Mouse (Mus musculus) frontal cortex, postnatal 14 days (tissue): ENCODE measurements at regions not wholly inside any gene's neighbourhood (a gene's known extent, or its start where the extent isn't known, plus 50 kb on each side); places are given as distances from the start of the nearest gene placed in this dataset.

ENCODE experiments used
- DNase-seq, 2 experiments: peaks; one replicate each; pipeline ENCODE4 v3.0.0; 2022; ENCODE audit warnings: low spot score in 2 of 2

DNA sequence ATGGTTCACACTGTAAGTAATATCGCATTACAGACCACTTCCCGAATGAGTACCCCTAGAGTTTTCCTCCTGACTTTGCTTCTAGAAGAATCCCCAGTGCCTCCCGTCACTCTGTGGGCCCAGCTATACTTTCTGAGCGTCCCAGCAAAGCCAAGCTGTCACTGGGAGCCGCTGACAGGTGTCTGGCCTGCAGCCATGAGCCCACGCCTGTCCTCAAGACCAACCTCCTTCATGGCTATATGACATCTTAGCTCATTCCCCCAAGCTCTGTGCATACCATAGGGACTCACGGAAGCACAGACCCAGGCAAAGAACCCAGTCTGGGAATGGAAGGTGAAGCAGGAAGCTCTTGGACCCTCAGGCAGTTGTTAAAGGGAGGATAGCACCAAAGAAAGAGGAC is 55.3 kb upstream of the Rgma start:
- DNase-seq: no peak

DNA sequence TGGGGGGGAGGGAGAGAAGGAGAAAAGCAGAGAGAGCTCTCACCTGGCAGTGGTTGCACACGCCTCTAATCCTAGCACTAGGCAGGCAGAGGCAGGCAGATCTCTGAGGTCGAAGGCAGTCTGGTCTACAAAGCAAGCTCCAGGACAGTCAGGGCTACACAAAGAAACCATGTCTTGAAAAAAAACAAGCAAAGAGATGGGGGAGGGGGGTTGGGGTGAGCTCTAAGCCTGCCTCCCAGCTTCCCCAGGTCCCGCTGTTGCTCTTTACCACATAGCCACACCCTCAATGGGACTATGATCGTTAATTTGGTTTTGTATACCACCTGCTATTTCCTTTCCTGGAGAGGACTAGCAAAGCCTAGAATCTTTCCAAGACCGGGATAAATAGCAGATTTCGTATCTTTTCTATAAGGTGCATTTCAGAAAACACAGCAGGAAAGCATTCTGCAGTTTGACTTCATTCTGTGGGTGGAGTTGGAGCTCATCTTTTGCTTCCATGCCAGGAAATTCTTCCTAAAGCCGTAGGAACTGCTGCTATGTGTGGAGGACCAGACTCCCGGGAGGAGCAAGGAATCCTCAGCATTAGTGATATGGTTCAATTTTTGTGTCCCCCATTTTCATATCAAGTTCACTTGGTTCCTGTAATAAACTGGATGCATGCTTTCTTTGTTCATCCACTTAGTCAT is 52.7 kb upstream of the Rgma start:
- no peak for DNase-seq

DNA sequence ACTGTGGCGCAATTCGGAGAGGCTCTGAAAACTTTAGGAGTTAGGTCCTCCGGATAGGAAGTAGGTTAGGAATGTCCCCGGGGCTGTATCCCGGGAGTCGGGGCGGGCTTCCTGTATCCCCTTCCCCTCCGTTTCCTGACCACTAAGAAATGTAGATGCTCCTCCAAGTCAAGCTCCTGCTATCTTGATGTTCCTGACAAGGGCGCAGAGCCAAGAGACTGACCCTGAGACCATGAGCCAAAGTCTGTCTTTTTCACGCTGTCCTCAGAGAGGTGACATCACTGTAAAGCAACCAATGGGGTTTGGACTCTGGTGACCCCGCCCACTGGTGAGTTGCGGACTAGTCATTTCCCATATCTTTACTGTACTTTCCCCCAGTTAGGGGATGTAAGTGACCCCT is 51.8 kb upstream of the Rgma start:
- DNase-seq: no peak

DNA sequence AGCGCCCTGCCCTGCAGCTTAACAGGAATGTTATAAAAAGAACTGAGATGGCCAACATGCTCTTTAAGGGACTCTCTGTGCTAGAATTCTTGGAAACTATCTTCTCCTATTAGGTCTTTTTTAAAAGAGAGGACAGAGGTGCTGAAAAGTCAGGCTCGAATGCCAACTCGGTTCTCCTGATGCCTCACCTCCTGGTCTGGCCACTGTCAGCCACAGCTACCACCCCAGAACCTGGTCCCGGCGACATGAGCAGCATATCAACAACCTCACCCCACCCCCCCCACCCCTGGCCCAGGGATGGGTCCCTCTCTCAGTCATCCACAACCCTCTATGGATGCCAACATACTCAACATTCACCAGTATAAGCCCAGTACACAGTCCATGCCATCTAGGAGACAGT is 49.8 kb upstream of the Rgma start:
- DNase-seq: no peak
